Mouse (Mus musculus) forebrain, postnatal 0 days (tissue): ENCODE measurements at regions not wholly inside any gene's neighbourhood (a gene's known extent, or its start where the extent isn't known, plus 50 kb on each side); places are given as distances from the start of the nearest gene placed in this dataset.

Experiments used
- ATAC-seq: fragments of 200-750 bp; cut with Nextera tagmentation; 2 replicates; pipeline ENCODE4 v1.8.0; 2017; ENCODE audit warnings: mild to moderate bottlenecking, moderate library complexity
- DNase-seq: peaks from one replicate; pipeline ENCODE4 v3.0.0-alpha.2; 2015
- H3K27ac ChIP-seq: fragments of 300-500 bp; sonication (generic); 2 replicates; pipeline ENCODE4 v1.5.1; 2014; ENCODE audit warnings: low read depth, mild to moderate bottlenecking, antibody characterized with exemption, low read length, moderate library complexity, mixed read lengths
- H3K27me3 ChIP-seq: fragments of 300-500 bp; sonication (generic); 2 replicates; pipeline ENCODE4 v1.6.1; 2014; ENCODE audit warnings: mild to moderate bottlenecking, low read length, mixed read lengths; ENCODE audit not compliant: insufficient read depth
- H3K36me3 ChIP-seq: fragments of 300-500 bp; sonication (generic); 2 replicates; pipeline ENCODE4 v1.6.1; 2014; ENCODE audit warnings: mild to moderate bottlenecking, moderate library complexity; ENCODE audit not compliant: insufficient read depth
- H3K4me1 ChIP-seq: fragments of 300-500 bp; sonication (generic); 2 replicates; pipeline ENCODE4 v1.6.1; 2014; ENCODE audit warnings: antibody characterized with exemption; ENCODE audit not compliant: insufficient read depth
- H3K4me2 ChIP-seq: fragments of 300-500 bp; sonication (generic); 2 replicates; pipeline ENCODE4 v1.6.1; 2014; ENCODE audit warnings: low read depth, mild to moderate bottlenecking, moderate library complexity
- H3K4me3 ChIP-seq: fragments of 300-500 bp; sonication (generic); 2 replicates; pipeline ENCODE4 v1.5.1; 2014; ENCODE audit warnings: low read depth, low read length, mixed read lengths
- H3K9ac ChIP-seq: fragments of 300-500 bp; sonication (generic); 2 replicates; pipeline ENCODE4 v1.6.1; 2014; ENCODE audit warnings: mild to moderate bottlenecking
- H3K9me3 ChIP-seq: fragments of 300-500 bp; sonication (generic); 2 replicates; pipeline ENCODE4 v1.6.1; 2016; ENCODE audit warnings: low read length
- CTCF ChIP-seq: sonication (generic); IDR thresholded peaks from 2 replicates; pipeline ENCODE4 v1.5.1; 2016; ENCODE audit warnings: antibody characterized with exemption, control low read depth, low read depth
- WGBS: fragments of 180-500 bp; shearing (Covaris S2); extraction: QIAGEN DNeasy Blood & Tissue Kit; methylation state at CpG from one replicate; pipeline ENCODE4 v1.1.7; 2014; 5-methylcytosine and 5-hydroxymethylcytosine counted together

GRCm38 (mm10) chr11:84721979-84722378 is 97.3 kb downstream of the Mrm1 start:
- Histone ChIP-seq H3K27ac (no peak overlapping the region), H3K9me3 (no peaks in the 10 kb centered on the region), H3K4me2 (no peak overlapping the region), H3K4me3 (no peak overlapping the region), H3K9ac (no peak overlapping the region), H3K36me3 (no peaks in the 10 kb centered on the region), H3K4me1 (no peaks in the 10 kb centered on the region), H3K27me3 (peaks cover 25% of the 10 kb centered on the region; the same call in 1 of the 2 replicates)
- DNase-seq = no peak
- TF ChIP-seq CTCF = no peak
- WGBS = 39% methylated on average over 3 of the region's 3 CpGs
- no peak for ATAC-seq

- H3K9me3 ChIP-seq = no peaks in the 10 kb centered on the region
- ATAC-seq (no peak), DNase-seq (no peak)
- 66% methylated on average over 2 of the region's 2 CpGs for WGBS
- H3K4me1 ChIP-seq = no peaks in the 10 kb centered on the region
- peak; percentile 36; the same call in 1 of the 2 replicates for TF ChIP-seq CTCF
- H3K4me2 ChIP-seq = no peak overlapping the region
- no peak overlapping the region for H3K4me3 ChIP-seq
- no peaks in the 10 kb centered on the region for H3K36me3 ChIP-seq
- H3K27me3 ChIP-seq = peaks cover 23% of the 10 kb centered on the region; the same call in 1 of the 2 replicates
- no peak overlapping the region for H3K27ac ChIP-seq
- H3K9ac ChIP-seq = no peak overlapping the region
Observed at GRCm38 (mm10) chr11:84721150-84721549, 98.2 kb downstream of the Mrm1 start.

DNA sequence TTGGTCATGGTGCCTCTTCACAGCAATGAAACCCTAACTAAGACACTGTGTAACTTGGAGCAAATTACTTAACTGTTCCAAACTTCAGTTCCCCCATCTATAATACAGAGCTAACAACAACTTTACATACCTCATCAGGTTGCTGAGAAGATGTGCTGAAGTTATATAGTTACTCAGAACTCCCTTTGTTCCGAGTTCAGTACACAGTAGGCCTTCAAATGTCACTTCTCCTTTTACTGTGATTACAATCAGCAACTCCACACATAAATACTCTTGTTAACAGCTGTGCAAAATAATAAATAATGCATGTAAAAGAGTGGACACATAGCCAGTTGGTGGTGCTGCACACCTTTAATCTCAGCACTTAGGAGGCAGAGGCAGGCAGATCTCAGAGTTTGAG is 99.5 kb downstream of the Mrm1 start:
- no peak for TF ChIP-seq CTCF
- WGBS = 84% methylated on average over 1 of the region's 1 CpGs
- H3K27me3 ChIP-seq = peaks cover 14% of the 10 kb centered on the region; the same call in 1 of the 2 replicates
- H3K36me3 ChIP-seq = no peaks in the 10 kb centered on the region
- no peaks in the 10 kb centered on the region for H3K4me1 ChIP-seq
- no peak overlapping the region for H3K4me2 ChIP-seq
- ATAC-seq = no peak
- H3K4me3 ChIP-seq = no peak overlapping the region
- no peak overlapping the region for H3K27ac ChIP-seq
- H3K9ac ChIP-seq = no peak overlapping the region
- DNase-seq = no peak
- H3K9me3 ChIP-seq = no peaks in the 10 kb centered on the region

DNA sequence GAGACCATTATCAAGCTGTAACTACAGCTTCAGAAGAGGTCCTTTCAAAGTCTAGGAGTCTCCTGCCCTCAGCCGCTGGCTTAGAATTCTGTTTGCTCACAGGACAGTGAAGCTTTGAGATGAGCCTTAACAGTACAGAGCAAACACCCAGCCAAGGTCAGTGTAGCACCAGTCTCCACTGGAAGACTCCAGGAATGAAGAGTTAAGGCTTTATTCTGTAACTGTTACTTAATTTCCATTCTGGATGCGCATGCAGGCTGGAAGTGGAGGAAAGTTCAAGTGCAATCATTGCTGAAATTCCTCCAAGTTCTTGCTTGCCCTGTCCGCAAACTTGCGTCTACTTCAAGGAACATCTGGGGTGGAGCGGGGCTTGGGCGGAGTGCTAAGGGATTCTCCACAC is 106.6 kb downstream of the Mrm1 start:
- ATAC-seq (no peak), DNase-seq (no peak)
- no peak for TF ChIP-seq CTCF
- no peak overlapping the region for H3K4me3 ChIP-seq
- H3K4me1 ChIP-seq = no peaks in the 10 kb centered on the region
- no peaks in the 10 kb centered on the region for H3K36me3 ChIP-seq
- no peak overlapping the region for H3K27ac ChIP-seq
- no peak overlapping the region for H3K9ac ChIP-seq
- H3K27me3 ChIP-seq = peaks cover 14% of the 10 kb centered on the region
- no peak overlapping the region for H3K4me2 ChIP-seq
- H3K9me3 ChIP-seq = no peaks in the 10 kb centered on the region
- 89% methylated on average over 6 of the region's 6 CpGs for WGBS

- DNase-seq (no peak), ATAC-seq (no peak)
- no peak for TF ChIP-seq CTCF
- Histone ChIP-seq H3K9ac (no peak overlapping the region), H3K27me3 (peaks cover 22% of the 10 kb centered on the region), H3K4me1 (no peaks in the 10 kb centered on the region), H3K4me3 (no peak overlapping the region), H3K9me3 (no peaks in the 10 kb centered on the region), H3K4me2 (no peak overlapping the region), H3K36me3 (no peaks in the 10 kb centered on the region), H3K27ac (no peak overlapping the region)
- 52% methylated on average over 6 of the region's 6 CpGs for WGBS
Observed at GRCm38 (mm10) chr11:84711886-84712285, 107.4 kb downstream of the Mrm1 start.

GRCm38 (mm10) chr11:84708222-84708730 is 111.0 kb downstream of the Mrm1 start:
- Histone ChIP-seq H3K9me3 (no peaks in the 10 kb centered on the region), H3K27ac (no peak overlapping the region), H3K4me2 (no peak overlapping the region), H3K4me3 (no peak overlapping the region), H3K9ac (no peak overlapping the region), H3K4me1 (no peaks in the 10 kb centered on the region), H3K36me3 (no peaks in the 10 kb centered on the region), H3K27me3 (peaks cover 26% of the 10 kb centered on the region)
- 24% methylated on average over 10 of the region's 10 CpGs for WGBS
- DNase-seq (no peak), ATAC-seq (no peak; the same call in 1 of the 2 replicates)
- TF ChIP-seq CTCF = no peak

DNA sequence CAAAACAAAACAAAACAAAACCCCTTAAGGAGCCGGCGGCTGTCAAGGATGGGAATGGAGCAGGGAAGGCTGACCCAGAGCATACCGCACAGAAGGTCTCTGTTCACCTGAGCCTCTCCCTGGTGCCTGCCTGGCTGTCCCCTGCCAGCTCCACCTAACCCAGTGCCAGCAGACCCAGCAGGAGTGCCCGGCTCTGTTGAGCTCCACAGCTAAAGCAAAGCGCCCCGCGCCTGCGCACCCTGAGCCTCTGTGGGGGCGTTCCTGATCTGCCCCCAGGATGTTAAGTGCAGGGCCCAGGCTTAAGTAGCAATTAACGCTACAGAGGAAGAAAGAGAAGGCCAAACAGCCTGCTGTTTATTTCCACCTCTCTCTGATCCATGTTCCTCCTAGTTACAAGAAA is 111.5 kb downstream of the Mrm1 start:
- Histone ChIP-seq H3K4me2 (no peak overlapping the region), H3K9ac (no peak overlapping the region), H3K27me3 (peaks cover 30% of the 10 kb centered on the region), H3K9me3 (no peaks in the 10 kb centered on the region), H3K36me3 (no peaks in the 10 kb centered on the region), H3K4me3 (no peak overlapping the region), H3K4me1 (no peaks in the 10 kb centered on the region), H3K27ac (no peak overlapping the region)
- WGBS = 5% methylated on average over 10 of the region's 10 CpGs
- DNase-seq = no peak
- TF ChIP-seq CTCF = no peak
- ATAC-seq = peak; percentile 36; the same call in 1 of the 2 replicates
